Mouse (Mus musculus) neural tube, embryonic 10.5 days (tissue): ENCODE measurements at regions not wholly inside any gene's neighbourhood (a gene's known extent, or its start where the extent isn't known, plus 50 kb on each side); places are given as distances from the start of the nearest gene placed in this dataset.

ENCODE experiments used
- DNase-seq: peaks from one replicate; pipeline ENCODE4 v3.0.0-alpha.2; 2017; ENCODE audit warnings: low spot score; ENCODE audit errors: extremely low spot score

GRCm38 (mm10) chr10:56587205-56587604, 210.1 kb downstream of the Gja1 start:
- no peak for DNase-seq

- no peak for DNase-seq
These were observed 220.3 kb downstream of the Gja1 start for GRCm38 (mm10) chr10:56597382-56597781.

- DNase-seq: no peak
These were observed 221.1 kb downstream of the Gja1 start for GRCm38 (mm10) chr10:56598191-56598590.

- no peak for DNase-seq
These were observed 222.8 kb downstream of the Gja1 start for GRCm38 (mm10) chr10:56599923-56600322.

- no peak for DNase-seq
These were observed 234.6 kb downstream of the Gja1 start for GRCm38 (mm10) chr10:56611564-56612288.

GRCm38 (mm10) chr10:56642656-56643055, 265.5 kb downstream of the Gja1 start:
- DNase-seq: no peak

GRCm38 (mm10) chr10:56643376-56644135, 266.4 kb downstream of the Gja1 start:
- DNase-seq: no peak

- no peak for DNase-seq
These were observed 283.4 kb downstream of the Gja1 start for GRCm38 (mm10) chr10:56660501-56660900.

GRCm38 (mm10) chr10:56673919-56674318, 296.8 kb downstream of the Gja1 start:
- DNase-seq: no peak

- no peak for DNase-seq
These were observed 305.8 kb downstream of the Gja1 start for GRCm38 (mm10) chr10:56682901-56683300.

- no peak for DNase-seq
These were observed 308.6 kb downstream of the Gja1 start for GRCm38 (mm10) chr10:56685655-56686250.

GRCm38 (mm10) chr10:56691467-56691866, 314.3 kb downstream of the Gja1 start:
- DNase-seq: no peak

GRCm38 (mm10) chr10:56695100-56695499, 318.0 kb downstream of the Gja1 start:
- DNase-seq: no peak

GRCm38 (mm10) chr10:56700126-56700525, 323.0 kb downstream of the Gja1 start:
- no peak for DNase-seq

GRCm38 (mm10) chr10:56708411-56708810, 331.3 kb downstream of the Gja1 start:
- DNase-seq: no peak

GRCm38 (mm10) chr10:56708886-56709285, 331.8 kb downstream of the Gja1 start:
- no peak for DNase-seq

- DNase-seq: peak; percentile 26
These were observed 335.5 kb downstream of the Gja1 start for GRCm38 (mm10) chr10:56712611-56713105.

GRCm38 (mm10) chr10:56737073-56737472, 359.9 kb downstream of the Gja1 start:
- DNase-seq: no peak

GRCm38 (mm10) chr10:56739621-56740020, 362.5 kb downstream of the Gja1 start:
- no peak for DNase-seq

GRCm38 (mm10) chr10:56752134-56752533, 375.0 kb downstream of the Gja1 start:
- DNase-seq: peak; percentile 22

GRCm38 (mm10) chr10:56753576-56753975, 376.4 kb downstream of the Gja1 start:
- no peak for DNase-seq

- DNase-seq: no peak
These were observed 377.5 kb downstream of the Gja1 start for GRCm38 (mm10) chr10:56754546-56755175.
